Mouse (Mus musculus) CH12.LX (cell line): ENCODE results near the gene Zdhhc21. TPM values are rescaled to one million over a fixed set of nuclear protein-coding genes. Genes with fewer than 3 reads are reported as not detected.
A peak's percentile ranks its signal among the peaks of the same experiment; 100 is the strongest.

Source experiments
- DNase-seq: peaks from one replicate; pipeline ENCODE4 v3.0.0-alpha.2; 2013; ENCODE audit errors: extremely low read depth
- H3K27ac ChIP-seq: 2 replicates; pipeline ENCODE4 v1.5.1; 2012; ENCODE audit warnings: low read depth, mild to moderate bottlenecking, control low read depth, moderate library complexity; ENCODE audit not compliant: insufficient read depth
- H3K27me3 ChIP-seq: replicated peaks from 2 replicates; pipeline ENCODE3; 2012; ENCODE audit warnings: inconsistent platforms
- H3K36me3 ChIP-seq, 2 experiments: replicated peaks in 1 of 2; 2 replicates each; pipeline versions ENCODE3 to v1.6.1; 2012; ENCODE audit warnings: inconsistent platforms in 1 of 2, low read length in 1 of 2, mild to moderate bottlenecking in 1 of 2, mixed read lengths in 1 of 2, moderate library complexity in 1 of 2; ENCODE audit not compliant: control insufficient read depth in 1 of 2, insufficient read depth in 1 of 2
- H3K4me1 ChIP-seq, 2 experiments: 2 replicates each; pipeline ENCODE4 v1.6.1; 2012; ENCODE audit warnings: inconsistent platforms in 1 of 2, moderate library complexity in 1 of 2; ENCODE audit not compliant: insufficient read depth in 2 of 2, control insufficient read depth in 1 of 2
- H3K4me2 ChIP-seq: 2 replicates; pipeline ENCODE4 v1.6.1; 2012; ENCODE audit warnings: low read depth, mild to moderate bottlenecking, control low read depth; ENCODE audit not compliant: poor library complexity, insufficient read depth, severe bottlenecking
- H3K4me3 ChIP-seq, 3 experiments: fragments of 150-350 bp in 1 of 3; sonication (generic) in 1 of 3; replicated peaks in 1 of 3; 2 replicates each; pipeline versions ENCODE3 to v1.5.1; 2011 to 2012; ENCODE audit warnings: low read depth in 2 of 3, low read length in 2 of 3, mild to moderate bottlenecking in 2 of 3, moderate library complexity in 2 of 3, control low read depth in 1 of 3, improper control_type of control experiment in 1 of 3, inconsistent platforms in 1 of 3, mixed read lengths in 1 of 3; ENCODE audit not compliant: poor library complexity in 1 of 3
- H3K79me2 ChIP-seq: replicated peaks from 2 replicates; pipeline ENCODE4 v1.6.1; 2012; ENCODE audit warnings: mild to moderate bottlenecking, moderate library complexity; ENCODE audit not compliant: control insufficient read depth, poor library complexity, insufficient read depth, severe bottlenecking; ENCODE audit errors: extremely low read depth
- H3K9ac ChIP-seq: 2 replicates; pipeline ENCODE4 v1.6.1; 2012; ENCODE audit warnings: low read depth, mild to moderate bottlenecking, control low read depth, moderate library complexity; ENCODE audit not compliant: insufficient read depth
- H3K9me3 ChIP-seq: replicated peaks from 2 replicates; pipeline ENCODE3; 2012; ENCODE audit warnings: low read length, inconsistent platforms, mixed read lengths
- BHLHE40 ChIP-seq: IDR thresholded peaks from 2 replicates; pipeline ENCODE4 v1.6.1; 2011; ENCODE audit warnings: mild to moderate bottlenecking, low read depth, low read length, improper control_type of control experiment
- CHD2 ChIP-seq: IDR thresholded peaks from 2 replicates; pipeline ENCODE4 v1.6.1; 2011; ENCODE audit warnings: low read length, improper control_type of control experiment
- CTCF ChIP-seq, 2 experiments: IDR thresholded peaks in 1 of 2; conservative IDR thresholded peaks in 1 of 2; 2 replicates each; pipeline ENCODE4 v1.5.1; 2011 to 2012; ENCODE audit warnings: low read depth in 2 of 2, low read length in 2 of 2, improper control_type of control experiment in 1 of 2, inconsistent platforms in 1 of 2, mild to moderate bottlenecking in 1 of 2, moderate library complexity in 1 of 2
- E2F4 ChIP-seq: IDR thresholded peaks from 2 replicates; pipeline ENCODE4 v1.6.1; 2011; ENCODE audit warnings: low read depth, low read length, improper control_type of control experiment; ENCODE audit not compliant: insufficient replicate concordance
- EP300 ChIP-seq: IDR thresholded peaks from 2 replicates; pipeline ENCODE4 v1.6.1; 2011; ENCODE audit warnings: low read length, improper control_type of control experiment
- GABPA ChIP-seq: IDR thresholded peaks from 2 replicates; pipeline ENCODE4 v1.6.1; 2012; ENCODE audit warnings: low read depth, low read length, improper control_type of control experiment, inconsistent platforms; ENCODE audit not compliant: insufficient replicate concordance
- KAT2A ChIP-seq: IDR thresholded peaks from 2 replicates; pipeline ENCODE4 v1.6.1; 2012; ENCODE audit warnings: low read length, improper control_type of control experiment, inconsistent platforms; ENCODE audit not compliant: insufficient replicate concordance
- MAFK ChIP-seq: IDR thresholded peaks from 2 replicates; pipeline ENCODE4 v1.6.1; 2011; ENCODE audit warnings: low read length, improper control_type of control experiment; ENCODE audit not compliant: insufficient replicate concordance
- MAZ ChIP-seq: IDR thresholded peaks from 2 replicates; pipeline ENCODE4 v1.6.1; 2012; ENCODE audit warnings: low read depth, mild to moderate bottlenecking, inconsistent platforms, low read length, improper control_type of control experiment, moderate library complexity
- NELFE ChIP-seq: IDR thresholded peaks from 2 replicates; pipeline ENCODE4 v1.6.1; 2011; ENCODE audit warnings: low read depth, low read length, improper control_type of control experiment
- NRF1 ChIP-seq: IDR thresholded peaks from 2 replicates; pipeline ENCODE4 v1.6.1; 2014; ENCODE audit warnings: low read depth, mild to moderate bottlenecking, inconsistent platforms, low read length, improper control_type of control experiment, moderate library complexity
- RCOR1 ChIP-seq: conservative IDR thresholded peaks from 2 replicates; pipeline ENCODE4 v1.6.1; 2012; ENCODE audit warnings: low read depth, mild to moderate bottlenecking, inconsistent platforms, low read length, improper control_type of control experiment
- TBP ChIP-seq: conservative IDR thresholded peaks from 2 replicates; pipeline ENCODE4 v1.6.1; 2011; ENCODE audit warnings: low read depth, low read length, improper control_type of control experiment
- TCF12 ChIP-seq: IDR thresholded peaks from 2 replicates; pipeline ENCODE4 v1.6.1; 2014; ENCODE audit warnings: low read depth, mild to moderate bottlenecking, inconsistent platforms, low read length, improper control_type of control experiment
- ZC3H11A ChIP-seq: IDR thresholded peaks from 2 replicates; pipeline ENCODE4 v1.6.1; 2012; ENCODE audit warnings: low read depth, mild to moderate bottlenecking, inconsistent platforms, low read length, improper control_type of control experiment
- ZNF384 ChIP-seq: IDR thresholded peaks from 2 replicates; pipeline ENCODE4 v1.6.1; 2012; ENCODE audit warnings: low read depth, low read length, improper control_type of control experiment, inconsistent platforms
- dilution Hi-C: fragments of 300-500 bp; cut with MboI; formaldehyde crosslinking; loops from 2 replicates; pipeline ENCODE4 v1.14.3; 2020; ENCODE audit warnings: low sequenced_read_pairs; ENCODE audit not compliant: extremely low pct_unique_long_range_greater_than_20kb, extremely low pct_ligation_motif_present
- in situ Hi-C: fragments of 300-500 bp; cut with MboI; formaldehyde crosslinking; loops from 3 replicates; pipeline ENCODE4 v1.14.3; 2019; ENCODE audit warnings: low sequenced_read_pairs, low pct_ligation_motif_present, low pct_unique_long_range_greater_than_20kb, mixed read lengths
- polyA plus RNA-seq: library from polyadenylated mRNA; unstranded; fragments of >175 nt; gene quantifications from 2 replicates; pipeline ENCODE4 v1.2.1, GENCODE M21; 2012; ENCODE audit warnings: low read depth; ENCODE audit not compliant: insufficient read length
- total RNA-seq, 2 experiments: library from RNA; depleted of rRNA; stranded (reverse); fragments of 300-350 nt in 1 of 2; fragments of >200 nt in 1 of 2; gene quantifications; 2 replicates each; pipeline ENCODE4 v1.2.3; 2012 to 2014

The Zdhhc21 gene
- total and polyA plus RNA-seq, 3 experiments = 8.3 to 16.1 (median 14.0) TPM

- no peaks in the 10 kb centered on the region for H3K79me2 ChIP-seq
- no peak overlapping the region for H3K27ac ChIP-seq
- H3K4me1 ChIP-seq = peaks cover 9 to 22% of the 10 kb centered on the region in 2 experiments
- no peak overlapping the region for H3K9ac ChIP-seq
- no peaks in the 10 kb centered on the region for H3K36me3 ChIP-seq
- H3K9me3 ChIP-seq = no peaks in the 10 kb centered on the region
- no peak overlapping the region for H3K4me2 ChIP-seq
- TF ChIP-seq E2F4 = no peak
- TF ChIP-seq MAFK = 0 out of 2 replicates have a peak, but pooled peaks have one; percentile 21
- 0 out of 2 replicates have a peak, but pooled peaks have one; percentile 20 for TF ChIP-seq CHD2
- TF ChIP-seq ZC3H11A = no peak
- peak; percentile 71 for TF ChIP-seq EP300
- TF ChIP-seq BHLHE40 = 0 out of 2 replicates have a peak, but pooled peaks have one; percentile 34
- no peak for TF ChIP-seq MAZ
- TF ChIP-seq TCF12 = 0 out of 2 replicates have a peak, but pooled peaks have one; percentile 21
- 0 out of 2 replicates have a peak, but pooled peaks have one; percentile 17 for TF ChIP-seq KAT2A
- TF ChIP-seq RCOR1 = no peak
- no peak for TF ChIP-seq ZNF384
- TF ChIP-seq TBP = 0 out of 2 replicates have a peak, but pooled peaks have one; percentile 13
- TF ChIP-seq CTCF (conservative IDR thresholded peaks at IDR 0.05 in 1 of 2, IDR thresholded peaks at IDR 0.05 in 1 of 2; ENCODE audit: low read depth in 2 of 2, low read length in 2 of 2) = no peak
- TF ChIP-seq NRF1 = no peak
- TF ChIP-seq NELFE = no peak
- TF ChIP-seq GABPA = no peak
- no peaks in the 10 kb centered on the region for H3K27me3 ChIP-seq
- DNase-seq = peak; percentile 63
- in situ Hi-C loops (no loop called here), dilution Hi-C loops (no loop called here)
- no peak overlapping the region for H3K4me3 ChIP-seq
Observed at GRCm38 (mm10) chr4:82755616-82756294, 104.0 kb downstream of the Zdhhc21 start.

Other genes with a start within 250 kb of the Zdhhc21 start
- 0.04 TPM in 2 replicates for gene Nfib, start 154.2 kb downstream of the Zdhhc21 start, total RNA-seq (2012; rRNA removed)
- gene Nfib, start 154.2 kb downstream of the Zdhhc21 start, total RNA-seq (2014; rRNA removed) = 0.05 and 0.11 TPM in 2 replicates
- 0.05 and 0.09 TPM in 2 replicates for gene Nfib, start 154.2 kb downstream of the Zdhhc21 start, polyA plus RNA-seq
- gene Cer1, start 25.2 kb upstream of the Zdhhc21 start, total RNA-seq (2012; rRNA removed) = not detected in 2 replicates
- not detected in 2 replicates for gene Cer1, start 25.2 kb upstream of the Zdhhc21 start, total RNA-seq (2014; rRNA removed)
- not detected in 2 replicates for gene Cer1, start 25.2 kb upstream of the Zdhhc21 start, polyA plus RNA-seq
- gene Frem1, start 192.4 kb upstream of the Zdhhc21 start, total RNA-seq (2012; rRNA removed) = not detected in 2 replicates
- gene Frem1, start 192.4 kb upstream of the Zdhhc21 start, total RNA-seq (2014; rRNA removed) = not detected in 2 replicates
- gene Frem1, start 192.4 kb upstream of the Zdhhc21 start, polyA plus RNA-seq = not detected in 2 replicates